Mouse (Mus musculus): ENCODE measurements around the gene Mlxip.

Gene Mlxip

GRCm38 (mm10) chr5:123388452-123388851 lies 6.1 kb upstream of the Mlxip start:
- no peak for DNase-seq

DNA sequence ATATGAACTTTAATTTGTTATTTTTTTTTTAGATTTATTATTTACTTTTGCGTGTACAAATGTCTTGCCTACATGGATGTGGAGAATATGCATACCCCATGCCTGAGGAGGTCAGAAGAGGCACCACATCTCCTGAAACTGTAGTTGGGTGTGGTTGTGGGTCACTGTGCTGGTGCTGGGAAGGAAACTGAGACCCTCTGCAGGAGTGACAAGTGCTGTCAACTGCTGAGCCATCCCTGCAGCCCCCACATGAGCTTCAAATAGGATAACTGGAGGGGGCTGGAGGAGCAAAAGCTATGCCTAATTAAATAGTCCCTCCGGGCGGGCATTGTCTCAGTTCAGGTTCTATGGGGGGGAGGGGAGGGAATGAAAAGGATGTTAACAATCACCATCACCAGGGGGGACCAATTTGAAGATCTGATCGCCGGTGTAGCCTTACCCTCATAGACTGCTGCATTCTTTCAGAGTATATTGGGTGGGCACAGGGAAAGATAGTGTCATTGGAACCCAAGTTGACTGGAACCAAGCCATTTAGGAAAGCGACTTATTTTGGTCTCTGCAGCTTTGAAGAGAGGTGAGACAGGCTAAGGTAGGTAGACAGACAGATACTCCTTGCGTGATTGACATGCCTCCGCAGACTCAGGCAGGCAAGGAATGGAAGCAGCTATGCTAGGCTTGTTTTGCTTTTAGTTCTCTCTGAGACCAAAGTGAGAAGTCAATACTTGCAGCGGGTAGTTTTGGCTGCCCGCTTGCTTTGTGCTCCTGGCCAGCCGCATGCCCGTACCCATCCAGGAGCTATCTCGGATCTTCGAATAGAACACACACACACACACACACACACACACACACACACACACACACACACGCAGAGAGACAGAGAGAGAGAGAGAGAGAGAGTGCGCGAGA lies 3.8 kb upstream of the Mlxip start:
- DNase-seq: no peak

GRCm38 (mm10) chr5:123391442-123391809 lies 3.2 kb upstream of the Mlxip start:
- DNase-seq: no peak

DNA sequence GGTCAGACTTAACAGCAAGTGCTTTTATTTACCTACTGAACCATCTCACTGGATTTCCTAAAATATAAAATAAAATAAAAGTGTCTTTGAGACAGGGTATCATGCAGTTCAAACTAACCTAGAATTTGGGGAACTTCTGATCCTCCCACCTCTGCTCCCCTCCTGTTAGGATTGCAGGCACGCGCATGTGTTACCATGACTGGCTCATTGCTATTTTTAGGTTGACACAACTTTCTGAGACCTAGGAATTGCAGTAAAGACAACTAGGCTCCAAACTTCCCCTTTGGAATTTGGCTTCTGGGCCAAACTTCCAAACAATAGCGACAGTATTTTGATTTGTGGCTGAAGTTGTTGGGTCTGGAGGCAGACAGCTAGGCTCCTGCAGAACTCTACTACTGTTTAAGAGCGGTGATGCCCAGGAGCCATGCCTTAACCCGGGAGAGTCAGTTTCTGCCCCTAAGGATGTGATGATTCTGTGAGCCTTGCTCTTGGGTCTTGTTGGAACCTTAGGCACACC lies 754 bp upstream of the Mlxip start:
- DNase-seq: no peak

DNA sequence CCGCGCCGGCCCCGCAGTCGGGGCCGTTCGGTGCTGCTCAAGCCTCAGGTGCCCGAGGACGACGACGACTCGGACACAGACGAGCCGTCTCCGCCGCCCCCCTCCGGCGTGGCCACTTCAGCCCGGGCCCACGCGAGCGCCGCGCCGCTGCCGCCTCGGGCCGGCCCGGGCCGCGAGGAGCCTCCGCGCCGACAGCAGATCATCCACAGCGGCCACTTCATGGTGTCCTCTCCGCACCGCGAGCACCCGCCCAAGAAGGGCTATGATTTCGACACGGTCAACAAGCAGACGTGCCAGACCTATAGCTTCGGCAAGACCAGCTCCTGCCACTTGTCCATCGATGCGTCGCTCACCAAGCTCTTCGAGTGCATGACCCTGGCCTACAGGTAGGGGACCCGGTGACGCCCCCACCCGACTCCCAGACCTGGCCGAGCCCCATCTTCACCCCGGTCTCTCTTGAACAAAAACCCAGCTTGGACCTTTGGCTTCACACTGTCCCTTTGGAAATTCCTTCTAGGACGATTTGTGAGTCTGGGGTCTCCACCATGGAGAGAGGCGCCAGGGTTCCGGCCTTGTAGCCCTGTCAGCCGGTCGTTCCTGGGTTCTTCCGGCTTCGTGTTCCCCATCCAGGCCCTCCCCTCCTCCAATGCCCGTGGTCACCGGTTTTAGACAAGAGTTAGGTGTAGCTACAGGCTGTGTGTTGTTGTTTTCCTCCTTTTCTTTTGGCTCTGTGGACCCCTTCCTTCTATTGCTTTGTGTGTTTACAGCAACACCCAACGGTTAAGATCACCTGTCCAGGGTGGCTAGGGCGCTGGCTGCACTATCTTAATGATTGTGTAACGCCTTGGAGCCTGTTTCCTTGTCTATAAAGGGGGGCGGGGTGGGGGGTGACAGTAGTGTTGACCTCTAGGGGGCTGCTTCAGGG lies 621 bp downstream of the Mlxip start:
- peak; percentile 39 for DNase-seq

- DNase-seq: peak; percentile 52
These were observed 2.4 kb downstream of the Mlxip start for GRCm38 (mm10) chr5:123396901-123397464.

GRCm38 (mm10) chr5:123397786-123398185 lies 3.2 kb downstream of the Mlxip start:
- DNase-seq: no peak

- no peak for DNase-seq
These were observed 4.4 kb downstream of the Mlxip start for GRCm38 (mm10) chr5:123398856-123399498.

DNA sequence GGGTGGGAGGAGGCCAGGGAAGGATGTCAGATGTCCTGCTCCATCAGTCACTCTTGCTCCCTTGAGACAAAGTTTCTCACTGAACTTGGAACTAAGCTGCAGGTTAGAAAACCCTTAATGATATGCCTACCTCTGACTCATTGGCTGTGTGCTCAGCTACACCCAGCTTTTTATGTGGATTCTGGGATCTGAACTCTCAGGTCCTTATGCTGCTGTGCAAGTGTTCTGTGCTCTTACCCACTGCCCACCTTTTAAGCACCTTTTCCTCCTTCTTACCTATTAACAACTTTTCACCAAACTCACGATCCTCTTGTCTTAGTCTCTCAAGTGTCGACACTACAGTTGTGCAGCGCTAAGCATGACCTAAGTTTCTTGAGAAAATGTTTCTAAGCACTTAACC lies 9.9 kb downstream of the Mlxip start:
- no peak for DNase-seq

GRCm38 (mm10) chr5:123406952-123407351 lies 12.4 kb downstream of the Mlxip start:
- DNase-seq: no peak

DNA sequence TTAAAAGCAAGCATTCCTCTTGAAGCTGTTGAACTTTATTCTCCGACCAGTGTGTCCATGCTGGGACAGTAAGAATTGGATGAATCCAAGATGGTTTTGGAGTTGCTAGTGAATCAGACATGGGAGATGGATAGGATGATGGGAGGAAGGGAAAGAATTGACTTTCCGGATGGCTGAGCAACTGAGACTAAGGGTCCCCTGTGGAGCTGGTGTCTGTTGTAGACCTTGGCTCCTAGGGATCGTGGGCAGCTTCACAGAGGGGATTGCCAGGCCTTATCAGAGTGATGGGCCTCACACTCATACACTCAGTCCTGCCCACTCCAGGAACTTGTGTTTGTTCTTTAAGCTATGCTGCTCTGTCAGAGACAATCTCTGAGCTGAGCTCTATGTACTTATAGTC lies 13.6 kb downstream of the Mlxip start:
- DNase-seq: no peak

- no peak for DNase-seq
These were observed 17.6 kb downstream of the Mlxip start for GRCm38 (mm10) chr5:123412193-123412592.

- DNase-seq: no peak
These were observed 19.3 kb downstream of the Mlxip start for GRCm38 (mm10) chr5:123413866-123414363.

GRCm38 (mm10) chr5:123416149-123416548 lies 21.6 kb downstream of the Mlxip start:
- no peak for DNase-seq

DNA sequence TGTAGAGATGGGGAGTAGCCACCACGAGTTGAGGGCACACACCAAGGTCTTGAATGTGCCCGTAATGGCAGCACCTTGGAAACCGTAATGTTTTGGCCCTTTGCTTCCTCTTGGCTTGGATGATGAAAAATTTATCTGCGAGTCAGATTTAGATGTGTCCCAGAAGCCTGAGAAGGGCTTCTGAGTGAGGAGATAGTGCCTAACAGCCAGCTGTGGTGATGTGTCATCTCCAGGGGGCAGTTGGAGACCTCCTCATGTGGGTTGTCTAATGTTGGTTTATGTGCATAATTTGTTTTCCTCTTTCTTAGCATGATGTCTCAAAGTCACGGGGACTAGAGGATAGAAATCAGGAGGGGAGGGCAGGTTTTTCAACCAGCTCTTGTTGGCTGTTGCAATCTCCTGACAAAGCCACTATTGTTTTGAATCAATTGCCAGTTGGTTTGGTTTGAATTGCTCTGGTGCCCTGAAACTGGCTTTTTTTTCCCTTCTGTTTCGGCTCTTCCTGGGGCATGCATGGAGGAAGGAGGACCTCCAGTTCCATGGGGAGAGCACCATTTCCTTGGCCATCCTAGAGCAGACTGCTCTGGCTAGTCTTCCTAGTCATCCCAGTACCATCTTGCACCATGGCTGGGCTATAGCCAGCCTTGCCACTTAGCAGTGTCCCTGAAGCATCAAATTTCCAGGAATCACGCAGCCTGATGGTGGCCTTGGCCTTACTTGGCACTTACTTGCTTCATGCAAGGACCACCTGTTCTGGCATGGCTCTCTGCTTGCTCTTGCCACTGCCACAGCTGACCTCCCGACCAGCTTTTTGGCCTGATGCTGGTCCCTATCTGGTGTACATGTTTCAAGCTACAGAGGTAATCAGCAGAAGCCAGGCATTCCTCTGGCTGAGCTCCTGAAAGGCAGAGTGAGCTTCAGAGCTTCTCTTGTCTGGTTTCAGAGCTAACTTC lies 22.2 kb downstream of the Mlxip start:
- DNase-seq: no peak

- no peak for DNase-seq
These were observed 29.3 kb downstream of the Mlxip start for GRCm38 (mm10) chr5:123423885-123424284.

GRCm38 (mm10) chr5:123427556-123427955 lies 33.0 kb downstream of the Mlxip start:
- DNase-seq: no peak

- peak; percentile 58 for DNase-seq
These were observed 37.1 kb downstream of the Mlxip start for GRCm38 (mm10) chr5:123431524-123432304.

DNA sequence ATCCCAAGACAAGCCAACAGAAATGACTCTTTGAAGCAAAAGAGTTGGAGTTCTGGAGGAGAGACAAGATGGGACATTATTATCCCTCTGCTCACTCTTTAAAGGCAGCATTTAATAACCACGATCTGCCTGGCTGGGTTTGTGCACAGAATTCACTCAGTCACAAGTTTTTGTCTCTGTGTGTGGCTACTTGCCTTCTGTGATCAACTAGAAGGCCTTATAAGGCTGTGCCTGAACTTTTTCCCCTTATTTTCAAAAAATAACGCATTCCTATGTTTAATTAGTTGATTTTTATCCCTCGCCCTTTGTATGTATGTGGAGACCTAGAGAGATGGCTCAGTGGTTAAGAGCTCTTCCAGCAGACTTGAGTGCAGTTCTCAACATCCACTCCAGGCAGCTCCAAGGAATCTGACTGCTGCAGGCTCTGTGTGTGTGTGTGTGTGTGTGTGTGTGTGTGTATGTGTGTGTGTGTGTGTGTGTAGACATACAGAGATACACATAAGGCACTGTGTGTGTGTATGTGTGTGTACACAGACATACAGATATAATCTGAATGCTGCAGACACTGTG lies 37.8 kb downstream of the Mlxip start:
- no peak for DNase-seq

Measured in cerebellum, adult 11 months (tissue).